Mouse (Mus musculus) subcutaneous adipose tissue, adult 2 months (tissue): ENCODE results near the gene Vmo1. TPM values are rescaled to one million over a fixed set of nuclear protein-coding genes. Genes with fewer than 3 reads are reported as not detected.

ENCODE experiments used
- polyA plus RNA-seq: library from polyadenylated mRNA; depleted of rRNA; stranded (reverse); fragments of >200 nt; gene quantifications from 2 replicates; pipeline ENCODE4 v1.2.3, GENCODE M21; 2012; ENCODE audit warnings: low replicate concordance; rRNA removed

Gene Vmo1
- 0.34 and 0.57 TPM in 2 replicates for polyA plus RNA-seq

DNA sequence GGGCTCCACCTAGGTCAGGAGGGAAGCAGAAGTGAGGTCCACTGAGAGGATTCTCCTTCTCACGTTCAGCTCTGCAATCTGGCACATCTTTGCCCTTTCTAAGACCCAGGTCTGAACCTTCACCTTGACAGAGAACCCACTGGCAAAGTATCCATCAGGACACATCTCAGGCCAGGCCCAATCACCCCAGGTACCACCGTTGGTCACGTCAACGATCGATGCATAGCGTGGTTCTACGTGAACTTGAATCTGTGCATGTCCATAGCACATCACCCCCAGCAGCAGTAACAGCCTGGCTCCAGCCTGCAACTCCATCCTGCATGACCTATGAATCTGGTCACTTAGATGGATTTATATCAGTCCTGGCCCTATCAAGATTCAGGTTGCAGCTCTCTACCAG lies at the start of gene Vmo1:
Gene Vmo1, minus strand, starts transcription at position 329 of the 400 bp plus-strand sequence.

GRCm38 (mm10) chr11:70562287-70562994 lies 48.0 kb upstream of the Vmo1 start, which contains the start of gene Mink1:
Gene Mink1 (plus strand): TSS chr11:70562881.

DNA sequence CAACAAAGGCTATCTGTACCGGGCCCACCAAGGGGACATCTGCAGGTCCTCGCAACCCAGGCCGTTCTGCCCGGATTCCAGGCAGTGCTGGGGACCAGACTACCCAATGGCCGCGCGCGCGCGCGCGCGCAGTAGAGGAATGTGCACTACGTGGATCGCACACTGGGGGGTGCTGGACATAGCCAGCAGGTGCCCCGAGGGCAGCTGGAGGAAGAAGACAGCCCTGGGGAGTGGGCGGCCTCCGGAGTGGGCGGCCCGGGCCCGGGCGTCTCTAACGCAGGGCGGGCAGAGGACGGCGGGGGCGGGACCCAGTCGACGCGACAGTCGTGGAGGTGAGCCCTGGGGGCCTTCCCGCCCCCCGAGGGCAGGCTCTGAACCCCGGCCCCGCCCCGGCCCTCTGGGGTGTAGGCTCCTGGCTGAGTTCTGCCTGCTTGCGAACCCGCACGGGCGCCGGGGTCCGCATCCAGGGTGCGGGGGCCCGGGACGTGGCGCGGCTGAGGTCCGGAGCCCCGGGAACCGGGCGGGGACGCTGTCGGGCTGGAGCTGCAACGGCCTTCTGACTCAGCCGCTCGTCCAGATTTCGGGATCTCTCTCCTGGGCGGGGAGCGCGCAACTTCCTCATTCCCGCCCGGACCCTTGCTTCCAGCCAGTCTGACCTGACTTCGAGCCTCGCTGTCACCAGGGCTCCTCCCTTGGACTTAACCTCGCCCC lies 25.6 kb upstream of the Vmo1 start, which contains the start of gene Pld2:
Gene Pld2, plus strand, starts transcription at position 188 of the 711 bp plus-strand sequence.

GRCm38 (mm10) chr11:70532839-70533238 lies 18.4 kb upstream of the Vmo1 start, which contains the start of gene Gm40193:
Gene Gm40193 (minus strand): TSS chr11:70532939.

DNA sequence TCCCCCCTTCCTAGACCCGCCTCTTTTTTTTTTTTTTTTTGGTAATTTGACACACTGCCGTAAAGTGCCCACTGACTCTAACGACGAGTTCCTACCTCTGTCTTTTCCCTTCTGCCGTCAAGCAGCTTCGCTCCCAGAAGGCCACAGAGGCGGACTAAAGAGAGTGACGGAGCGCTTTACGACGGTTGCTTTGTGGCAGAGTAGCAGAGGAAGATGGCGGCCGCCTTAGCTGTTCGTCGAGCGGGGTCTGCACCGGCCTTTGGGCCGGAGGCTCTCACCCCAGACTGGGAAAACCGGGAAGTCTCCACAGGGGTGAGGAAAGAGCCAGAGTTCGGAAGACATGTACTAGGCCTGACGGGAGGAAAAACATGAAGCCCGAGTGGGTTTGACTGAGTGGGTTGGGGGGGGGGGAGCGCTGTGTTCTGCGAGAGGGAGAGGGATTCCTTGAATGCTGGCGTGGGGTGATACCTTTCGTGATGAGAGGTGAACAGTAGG lies 10.8 kb upstream of the Vmo1 start, which contains the start of gene Psmb6:
Gene Psmb6, plus strand, starts transcription at position 184 of the 495 bp plus-strand sequence.

DNA sequence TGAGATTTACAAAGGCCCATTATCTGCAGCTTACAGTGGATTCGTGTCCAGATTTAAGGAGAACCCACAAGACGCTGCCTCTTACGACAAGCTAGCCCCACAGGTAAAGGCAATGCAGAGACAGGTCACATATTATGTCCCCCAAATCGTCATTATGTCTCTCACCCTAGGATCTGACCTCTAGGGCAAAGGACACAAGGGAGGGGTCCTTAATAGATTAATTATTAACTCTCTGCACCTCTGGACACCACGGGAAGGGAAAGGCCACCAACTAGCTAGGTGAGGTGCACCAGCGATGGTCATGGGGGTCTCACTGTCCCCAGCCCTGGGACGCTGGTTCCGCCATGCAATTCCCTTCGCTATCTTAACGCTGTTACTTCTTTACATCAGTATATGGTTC lies 4.5 kb upstream of the Vmo1 start, which contains the start of gene Gltpd2:
Gene Gltpd2, plus strand, starts transcription at position 274 of the 400 bp plus-strand sequence.

DNA sequence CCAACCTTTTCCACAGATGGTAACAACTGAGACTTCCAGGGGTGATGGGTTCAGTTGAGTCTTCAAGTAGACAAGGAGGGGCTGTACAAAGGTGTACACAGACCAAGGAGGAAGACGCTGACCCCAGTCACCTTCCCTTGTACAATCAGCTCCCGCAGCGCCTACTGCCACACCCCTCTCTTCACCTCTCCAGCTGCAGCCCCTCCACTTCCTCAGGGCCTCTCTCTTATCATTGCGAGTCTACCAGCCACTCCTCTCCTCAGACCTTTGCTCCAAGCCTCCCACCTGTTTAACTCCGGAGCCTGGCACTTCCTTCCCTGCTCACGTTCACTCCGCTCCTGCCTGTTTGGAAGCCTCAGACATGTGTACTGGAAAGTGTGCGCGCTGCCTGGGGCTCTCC lies 9.4 kb downstream of the Vmo1 start, which contains the start of gene Tm4sf5:
Gene Tm4sf5, plus strand, starts transcription at position 275 of the 400 bp plus-strand sequence.

Other genes starting within 250 kb of the Vmo1 start
- 0.19 and 16.2 TPM in 2 replicates for gene Alox12e, start 192.0 kb downstream of the Vmo1 start, polyA plus RNA-seq
- 2.7 and 62.7 TPM in 2 replicates for gene Alox15, start 162.6 kb downstream of the Vmo1 start, polyA plus RNA-seq
- gene Pelp1, start 104.6 kb downstream of the Vmo1 start, polyA plus RNA-seq: 20.8 and 30.6 TPM in 2 replicates
- 59.2 and 84.6 TPM in 2 replicates for gene Arrb2, start 82.0 kb downstream of the Vmo1 start, polyA plus RNA-seq
- gene Med11, start 62.7 kb downstream of the Vmo1 start, polyA plus RNA-seq: 25.2 and 25.9 TPM in 2 replicates
- 6.1 and 13.8 TPM in 2 replicates for gene Zmynd15, start 55.2 kb downstream of the Vmo1 start, polyA plus RNA-seq
- gene Cxcl16, start 54.6 kb downstream of the Vmo1 start, polyA plus RNA-seq: 22.2 and 63.5 TPM in 2 replicates
- gene Tm4sf5, start 9.4 kb downstream of the Vmo1 start, polyA plus RNA-seq: 0.99 and 1.3 TPM in 2 replicates
- 0.51 TPM in 1 of 2 replicates, not detected in the other for gene Gltpd2, start 4.6 kb upstream of the Vmo1 start, polyA plus RNA-seq
- 334 and 427 TPM in 2 replicates for gene Psmb6, start 10.8 kb upstream of the Vmo1 start, polyA plus RNA-seq
- gene Gm40193, start 18.3 kb upstream of the Vmo1 start, polyA plus RNA-seq: not detected in 2 replicates
- gene Pld2, start 25.4 kb upstream of the Vmo1 start, polyA plus RNA-seq: 41.2 and 46.2 TPM in 2 replicates
- 57.5 and 70.6 TPM in 2 replicates for gene Mink1, start 48.3 kb upstream of the Vmo1 start, polyA plus RNA-seq
- not detected in 2 replicates for gene 4930544D05Rik, start 101.2 kb upstream of the Vmo1 start, polyA plus RNA-seq
- gene Chrne, start 104.6 kb upstream of the Vmo1 start, polyA plus RNA-seq: 0.18 and 0.30 TPM in 2 replicates
- gene Gp1ba, start 124.5 kb upstream of the Vmo1 start, polyA plus RNA-seq: not detected in 2 replicates
- 99.1 and 107 TPM in 2 replicates for gene Rnf167, start 132.6 kb upstream of the Vmo1 start, polyA plus RNA-seq
- 138 and 142 TPM in 2 replicates for gene Slc25a11, start 132.9 kb upstream of the Vmo1 start, polyA plus RNA-seq
- 915 and 1,415 TPM in 2 replicates for gene Pfn1, start 140.0 kb upstream of the Vmo1 start, polyA plus RNA-seq
- gene Eno3, start 142.6 kb upstream of the Vmo1 start, polyA plus RNA-seq: 12.2 and 21.2 TPM in 2 replicates
- gene Spag7, start 154.8 kb upstream of the Vmo1 start, polyA plus RNA-seq: 44.8 and 49.6 TPM in 2 replicates
- 32.0 and 38.5 TPM in 2 replicates for gene Camta2, start 173.5 kb upstream of the Vmo1 start, polyA plus RNA-seq
- 10.2 and 25.4 TPM in 2 replicates for gene Inca1, start 185.5 kb upstream of the Vmo1 start, polyA plus RNA-seq
- 94.0 and 111 TPM in 2 replicates for gene Kif1c, start 185.9 kb upstream of the Vmo1 start, polyA plus RNA-seq
- gene Zfp3, start 249.6 kb upstream of the Vmo1 start, polyA plus RNA-seq: 2.4 and 3.5 TPM in 2 replicates